Mouse (Mus musculus): ENCODE results near the gene Theg. TPM values are rescaled to one million over a fixed set of nuclear protein-coding genes. Genes with fewer than 3 reads are reported as not detected.

Theg gene
- not detected in 2 replicates for polyA plus RNA-seq (2015; fragmentation: Nextera tagmentation; extraction: Ambion mirVana)

DNA sequence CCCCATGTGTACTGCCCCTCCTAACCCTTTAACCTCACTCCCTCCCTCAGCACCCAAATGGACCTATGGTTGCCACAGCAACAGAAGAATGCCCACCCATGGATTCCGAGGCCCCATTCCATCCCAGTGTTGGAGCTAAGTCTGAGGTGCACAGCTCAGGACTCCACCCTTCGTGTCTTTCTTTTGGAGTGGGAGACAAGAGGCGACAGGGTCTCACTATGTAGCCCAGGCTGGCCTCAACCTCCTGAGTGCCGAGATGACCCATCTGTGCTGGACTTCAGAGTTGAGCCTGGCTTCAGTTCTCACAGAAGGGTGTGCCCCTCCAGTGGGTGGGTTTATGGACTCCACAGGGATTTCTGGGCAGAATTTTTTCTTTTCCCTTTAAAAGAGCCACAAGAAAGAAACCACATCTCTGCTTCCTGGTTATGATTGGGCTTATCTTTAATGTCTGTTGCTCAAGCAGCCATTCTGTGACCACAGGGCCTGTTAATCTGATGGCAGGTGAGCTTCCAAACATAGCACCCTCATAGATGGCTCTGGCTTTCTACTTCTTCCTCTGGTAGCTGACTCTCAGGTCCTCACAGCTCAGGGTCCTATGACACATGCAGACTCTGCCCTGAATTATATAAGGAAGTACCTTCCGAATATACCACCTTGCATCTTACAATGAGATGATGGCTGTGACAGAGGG lies at the start of gene Theg:
Gene Theg, minus strand, starts transcription at position 271 of the 691 bp plus-strand sequence.
- H3K4me1 ChIP-seq (ENCODE audit: insufficient read depth, low read length) = no peaks in the 10 kb centered on the region
- ATAC-seq (ENCODE audit: low FRiP score, low TSS enrichment) = no peak
- 85% methylated on average over 5 of the region's 5 CpGs for WGBS
- H3K27ac ChIP-seq (ENCODE audit: low read length) = no peak within 1 kb of the TSS
- no peak within 1 kb of the TSS for H3K9ac ChIP-seq (replicated peaks; ENCODE audit: low read length)
- no peaks in the 10 kb centered on the region for H3K9me3 ChIP-seq (ENCODE audit: low read length)
- no peaks in the 10 kb centered on the region for H3K36me3 ChIP-seq (ENCODE audit: insufficient read depth, low read length)
- no peak within 1 kb of the TSS for H3K4me3 ChIP-seq (ENCODE audit: low read length)
- no peak within 1 kb of the TSS for H3K4me2 ChIP-seq (replicated peaks; ENCODE audit: low read depth, low read length)
- no peaks in the 10 kb centered on the region for H3K27me3 ChIP-seq (ENCODE audit: insufficient read depth, low read length)

- Histone ChIP-seq H3K27ac (ENCODE audit: low read length) (no peak overlapping the region), H3K4me1 (ENCODE audit: insufficient read depth, low read length) (peaks cover 15% of the 10 kb centered on the region), H3K27me3 (ENCODE audit: insufficient read depth, low read length) (peaks cover 4% of the 10 kb centered on the region), H3K4me3 (ENCODE audit: low read length) (no peak overlapping the region), H3K9ac (replicated peaks; ENCODE audit: low read length) (no peak overlapping the region), H3K4me2 (replicated peaks; ENCODE audit: low read depth, low read length) (no peak overlapping the region), H3K36me3 (ENCODE audit: insufficient read depth, low read length) (no peaks in the 10 kb centered on the region), H3K9me3 (ENCODE audit: low read length) (no peaks in the 10 kb centered on the region)
- 88% methylated on average over 8 of the region's 8 CpGs for WGBS
- ATAC-seq (ENCODE audit: low FRiP score, low TSS enrichment) = no peak
These were observed 49.2 kb upstream of the Theg start for GRCm38 (mm10) chr10:79636287-79636686.

DNA sequence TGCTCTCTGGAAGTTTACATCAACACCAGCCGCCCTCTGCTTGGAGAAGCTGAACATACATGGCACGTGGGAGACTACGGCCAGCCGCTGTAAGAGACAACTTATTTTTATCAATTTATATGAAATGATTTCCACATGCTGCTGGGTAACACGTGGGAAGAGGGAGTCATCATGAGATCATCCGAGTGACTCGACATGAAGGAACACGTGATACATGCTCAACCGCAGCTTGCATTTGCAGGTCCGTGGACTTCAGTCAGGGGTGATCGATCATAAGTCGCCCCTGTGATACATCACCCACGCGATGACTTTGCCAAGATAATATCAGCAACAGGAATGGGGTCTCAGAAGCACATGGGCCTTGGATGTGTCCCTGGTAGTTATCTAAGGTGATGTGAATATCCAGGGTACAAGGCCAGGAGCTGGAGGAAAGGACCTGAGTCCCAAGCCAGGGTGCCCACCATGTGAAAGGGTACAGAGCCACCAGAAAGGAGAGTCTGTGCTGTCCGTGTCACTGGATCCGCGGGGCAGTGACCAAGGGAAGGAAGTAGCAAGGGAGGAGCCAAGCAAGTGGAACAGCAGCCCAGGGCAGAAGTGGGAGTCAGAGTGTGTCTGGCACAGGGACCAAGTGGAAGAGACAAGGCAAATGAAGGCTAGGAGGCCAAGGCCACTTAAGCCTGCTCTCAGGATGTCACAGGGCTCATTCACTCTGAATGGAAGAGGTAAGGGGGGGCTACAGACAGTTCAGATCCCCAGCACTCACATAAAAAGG lies 46.1 kb upstream of the Theg start:
- Histone ChIP-seq H3K36me3 (ENCODE audit: insufficient read depth, low read length) (no peaks in the 10 kb centered on the region), H3K4me3 (ENCODE audit: low read length) (no peak overlapping the region), H3K9ac (replicated peaks; ENCODE audit: low read length) (0 out of 2 replicates have a peak overlapping the region, but pooled peaks have one; percentile 16), H3K27me3 (ENCODE audit: insufficient read depth, low read length) (no peaks in the 10 kb centered on the region), H3K9me3 (ENCODE audit: low read length) (no peaks in the 10 kb centered on the region), H3K27ac (ENCODE audit: low read length) (0 out of 2 replicates have a peak overlapping the region, but pooled peaks have one; percentile 0), H3K4me1 (ENCODE audit: insufficient read depth, low read length) (peaks cover 7% of the 10 kb centered on the region), H3K4me2 (replicated peaks; ENCODE audit: low read depth, low read length) (no peak overlapping the region)
- 46% methylated on average over 17 of the region's 17 CpGs for WGBS
- ATAC-seq (ENCODE audit: low FRiP score, low TSS enrichment) = peak; percentile 17; the same call in 1 of the 2 replicates

- Histone ChIP-seq H3K4me3 (ENCODE audit: low read length) (no peak overlapping the region), H3K27me3 (ENCODE audit: insufficient read depth, low read length) (no peaks in the 10 kb centered on the region), H3K9ac (replicated peaks; ENCODE audit: low read length) (no peak overlapping the region), H3K4me1 (ENCODE audit: insufficient read depth, low read length) (peaks cover 3% of the 10 kb centered on the region; the same call in 1 of the 2 replicates), H3K27ac (ENCODE audit: low read length) (no peak overlapping the region), H3K4me2 (replicated peaks; ENCODE audit: low read depth, low read length) (no peak overlapping the region), H3K9me3 (ENCODE audit: low read length) (no peaks in the 10 kb centered on the region), H3K36me3 (ENCODE audit: insufficient read depth, low read length) (no peaks in the 10 kb centered on the region)
- ATAC-seq (ENCODE audit: low FRiP score, low TSS enrichment) = no peak
- 75% methylated on average over 4 of the region's 4 CpGs for WGBS
These were observed 44.3 kb upstream of the Theg start for GRCm38 (mm10) chr10:79631432-79631831.

GRCm38 (mm10) chr10:79628377-79628776 lies 41.2 kb upstream of the Theg start:
- Histone ChIP-seq H3K9me3 (ENCODE audit: low read length) (no peaks in the 10 kb centered on the region), H3K27ac (ENCODE audit: low read length) (no peak overlapping the region), H3K36me3 (ENCODE audit: insufficient read depth, low read length) (no peaks in the 10 kb centered on the region), H3K4me3 (ENCODE audit: low read length) (no peak overlapping the region), H3K4me1 (ENCODE audit: insufficient read depth, low read length) (no peaks in the 10 kb centered on the region; the same call in 1 of the 2 replicates), H3K4me2 (replicated peaks; ENCODE audit: low read depth, low read length) (no peak overlapping the region), H3K9ac (replicated peaks; ENCODE audit: low read length) (no peak overlapping the region), H3K27me3 (ENCODE audit: insufficient read depth, low read length) (no peaks in the 10 kb centered on the region)
- no peak for ATAC-seq (ENCODE audit: low FRiP score, low TSS enrichment)
- 83% methylated on average over 5 of the region's 5 CpGs for WGBS

DNA sequence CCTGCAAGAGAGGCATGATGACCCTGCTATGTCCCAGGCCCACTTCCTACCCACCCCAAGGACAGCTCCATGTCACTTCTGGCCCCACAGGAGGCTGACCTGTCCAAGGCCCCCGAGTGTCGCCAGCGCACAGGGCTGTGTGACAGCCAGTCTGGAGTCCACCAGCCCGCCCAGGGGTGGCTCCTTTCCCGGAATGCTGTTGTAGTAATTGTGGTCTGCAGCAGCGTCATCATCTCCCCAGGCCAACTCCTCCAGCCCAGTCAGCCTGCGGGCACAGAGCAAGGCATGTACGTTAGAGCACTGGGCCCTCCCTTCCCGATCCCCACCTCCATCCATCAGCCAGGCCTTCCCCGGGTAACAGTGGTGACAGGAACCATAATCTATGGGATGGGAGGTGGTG lies 39.0 kb upstream of the Theg start:
- no peak for ATAC-seq (ENCODE audit: low FRiP score, low TSS enrichment)
- H3K4me3 ChIP-seq (ENCODE audit: low read length) = no peak overlapping the region
- no peak overlapping the region for H3K27ac ChIP-seq (ENCODE audit: low read length)
- H3K9ac ChIP-seq (replicated peaks; ENCODE audit: low read length) = no peak overlapping the region
- no peaks in the 10 kb centered on the region for H3K9me3 ChIP-seq (ENCODE audit: low read length)
- H3K4me1 ChIP-seq (ENCODE audit: insufficient read depth, low read length) = no peaks in the 10 kb centered on the region
- no peak overlapping the region for H3K4me2 ChIP-seq (replicated peaks; ENCODE audit: low read depth, low read length)
- WGBS = 82% methylated on average over 10 of the region's 10 CpGs
- no peaks in the 10 kb centered on the region for H3K27me3 ChIP-seq (ENCODE audit: insufficient read depth, low read length)
- H3K36me3 ChIP-seq (ENCODE audit: insufficient read depth, low read length) = no peaks in the 10 kb centered on the region

- H3K9me3 ChIP-seq (ENCODE audit: low read length) = no peaks in the 10 kb centered on the region
These were observed 38.3 kb upstream of the Theg start for GRCm38 (mm10) chr10:79625398-79625797.

DNA sequence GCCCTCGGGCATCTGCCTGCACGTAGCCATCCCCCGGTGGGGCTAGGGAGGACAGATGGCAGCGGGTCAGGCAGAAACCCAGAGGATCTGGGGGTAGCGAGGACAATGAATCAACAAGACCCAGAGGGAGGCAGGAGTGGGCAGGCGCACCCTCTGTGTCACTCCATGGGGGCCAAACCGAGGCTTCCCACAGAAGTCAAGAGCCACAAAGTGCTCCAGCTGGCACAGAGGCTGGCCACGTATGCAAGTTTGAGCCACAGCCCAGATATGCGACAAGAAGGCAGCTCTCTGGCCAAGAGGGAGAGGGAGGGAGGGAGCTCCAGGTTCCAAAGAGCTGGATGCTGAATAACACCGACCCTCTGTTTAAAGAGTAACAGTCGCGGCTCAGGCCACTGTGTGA lies 36.8 kb upstream of the Theg start:
- 78% methylated on average over 12 of the region's 12 CpGs for WGBS

More at GRCm38 (mm10) chr10:79625398-79625797, 38.3 kb upstream of the Theg start:
- Histone ChIP-seq H3K27ac (ENCODE audit: low read length) (no peak overlapping the region), H3K36me3 (ENCODE audit: insufficient read depth, low read length) (no peaks in the 10 kb centered on the region), H3K9ac (replicated peaks; ENCODE audit: low read length) (no peak overlapping the region), H3K27me3 (ENCODE audit: insufficient read depth, low read length) (no peaks in the 10 kb centered on the region), H3K4me3 (ENCODE audit: low read length) (no peak overlapping the region), H3K4me1 (ENCODE audit: insufficient read depth, low read length) (peaks cover 2% of the 10 kb centered on the region; the same call in 1 of the 2 replicates), H3K4me2 (replicated peaks; ENCODE audit: low read depth, low read length) (no peak overlapping the region)
- no peak for ATAC-seq (ENCODE audit: low FRiP score, low TSS enrichment)
- 76% methylated on average over 9 of the region's 9 CpGs for WGBS

DNA sequence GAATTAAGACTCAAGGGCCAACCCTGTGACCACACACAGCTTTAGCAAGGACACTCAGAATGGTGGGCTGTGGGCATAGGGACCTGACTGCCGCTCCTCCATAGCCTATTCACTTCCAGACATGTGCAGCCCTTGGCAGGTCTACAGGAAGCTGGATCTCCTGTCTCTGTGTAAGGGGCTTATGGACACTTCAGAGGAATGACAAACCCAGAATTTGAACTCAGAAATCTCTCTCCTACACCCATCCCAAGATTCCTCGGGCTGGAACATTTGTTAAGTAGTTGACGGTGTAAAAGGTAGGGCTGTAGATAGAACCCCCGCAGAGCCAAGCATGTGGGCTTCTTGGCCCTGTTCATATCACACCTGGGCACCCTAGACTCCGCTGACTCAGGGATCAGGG lies 29.2 kb upstream of the Theg start:
- Histone ChIP-seq H3K4me2 (replicated peaks; ENCODE audit: low read depth, low read length) (no peak overlapping the region), H3K4me3 (ENCODE audit: low read length) (no peak overlapping the region), H3K9ac (replicated peaks; ENCODE audit: low read length) (no peak overlapping the region), H3K27me3 (ENCODE audit: insufficient read depth, low read length) (peaks cover 22% of the 10 kb centered on the region), H3K9me3 (ENCODE audit: low read length) (no peaks in the 10 kb centered on the region), H3K36me3 (ENCODE audit: insufficient read depth, low read length) (no peaks in the 10 kb centered on the region), H3K4me1 (ENCODE audit: insufficient read depth, low read length) (peaks cover 26% of the 10 kb centered on the region), H3K27ac (ENCODE audit: low read length) (no peak overlapping the region)
- 90% methylated on average over 5 of the region's 5 CpGs for WGBS
- ATAC-seq (ENCODE audit: low FRiP score, low TSS enrichment) = no peak

More for the DNA sequence above, 36.8 kb upstream of the Theg start:
- H3K27me3 ChIP-seq (ENCODE audit: insufficient read depth, low read length) = no peaks in the 10 kb centered on the region
- no peak for ATAC-seq (ENCODE audit: low FRiP score, low TSS enrichment)
- H3K27ac ChIP-seq (ENCODE audit: low read length) = no peak overlapping the region
- no peak overlapping the region for H3K4me3 ChIP-seq (ENCODE audit: low read length)
- H3K9ac ChIP-seq (replicated peaks; ENCODE audit: low read length) = no peak overlapping the region
- H3K4me1 ChIP-seq (ENCODE audit: insufficient read depth, low read length) = peaks cover 3% of the 10 kb centered on the region; the same call in 1 of the 2 replicates
- no peaks in the 10 kb centered on the region for H3K9me3 ChIP-seq (ENCODE audit: low read length)
- H3K36me3 ChIP-seq (ENCODE audit: insufficient read depth, low read length) = no peaks in the 10 kb centered on the region
- no peak overlapping the region for H3K4me2 ChIP-seq (replicated peaks; ENCODE audit: low read depth, low read length)

- Histone ChIP-seq H3K9me3 (ENCODE audit: low read length) (no peaks in the 10 kb centered on the region), H3K9ac (replicated peaks; ENCODE audit: low read length) (no peak overlapping the region), H3K36me3 (ENCODE audit: insufficient read depth, low read length) (no peaks in the 10 kb centered on the region), H3K27ac (ENCODE audit: low read length) (no peak overlapping the region), H3K4me2 (replicated peaks; ENCODE audit: low read depth, low read length) (no peak overlapping the region), H3K27me3 (ENCODE audit: insufficient read depth, low read length) (peaks cover 22% of the 10 kb centered on the region), H3K4me3 (ENCODE audit: low read length) (no peak overlapping the region), H3K4me1 (ENCODE audit: insufficient read depth, low read length) (peaks cover 26% of the 10 kb centered on the region)
- no peak for ATAC-seq (ENCODE audit: low FRiP score, low TSS enrichment)
- 14% methylated on average over 8 of the region's 8 CpGs for WGBS
These were observed 28.7 kb upstream of the Theg start for GRCm38 (mm10) chr10:79615860-79616259.
